Mouse (Mus musculus) lung, adult 2 months (tissue): ENCODE results near the gene Syt6.

Source experiments
- CTCF ChIP-seq: fragments of 200-500 bp; IDR thresholded peaks from 2 replicates; pipeline ENCODE4 v1.5.1; 2011; ENCODE audit warnings: mild to moderate bottlenecking, low read length, control low read depth; ENCODE audit not compliant: insufficient read depth
- POLR2A ChIP-seq: fragments of 200-500 bp; IDR thresholded peaks from 2 replicates; pipeline ENCODE4 v1.6.1; 2011; ENCODE audit warnings: low read depth, mild to moderate bottlenecking, control low read depth, low read length, borderline replicate concordance; ENCODE audit errors: extremely low read depth

GRCm38 (mm10) chr3:103649716-103650115 lies 74.7 kb downstream of the Syt6 start:
- TF ChIP-seq CTCF (no peak), POLR2A (no peak)
